Mouse (Mus musculus) hindbrain, embryonic 16.5 days (tissue): ENCODE measurements around the gene Gfod1. TPM values are rescaled to one million over a fixed set of nuclear protein-coding genes. Genes with fewer than 3 reads are reported as not detected.

ENCODE experiments used
- ATAC-seq: fragments of 200-750 bp; cut with Nextera tagmentation; 2 replicates; pipeline ENCODE4 v1.8.0; 2017; ENCODE audit warnings: moderate TSS enrichment, moderate library complexity
- H3K27ac ChIP-seq: fragments of 300-500 bp; sonication (generic); 2 replicates; pipeline ENCODE4 v1.5.1; 2014; ENCODE audit warnings: low read depth, mild to moderate bottlenecking, control low read depth, low read length, moderate library complexity
- H3K27me3 ChIP-seq: fragments of 300-500 bp; sonication (generic); replicated peaks from 2 replicates; pipeline ENCODE4 v1.6.1; 2014; ENCODE audit warnings: low read length; ENCODE audit not compliant: control insufficient read depth, insufficient read depth
- H3K36me3 ChIP-seq: fragments of 300-500 bp; sonication (generic); 2 replicates; pipeline ENCODE4 v1.6.1; 2014; ENCODE audit warnings: mild to moderate bottlenecking, low read length, moderate library complexity, mixed read lengths; ENCODE audit not compliant: control insufficient read depth, insufficient read depth
- H3K4me1 ChIP-seq: fragments of 300-500 bp; sonication (generic); 2 replicates; pipeline ENCODE4 v1.6.1; 2014; ENCODE audit warnings: low read depth, low read length; ENCODE audit not compliant: control insufficient read depth, insufficient read depth
- H3K4me2 ChIP-seq: fragments of 300-500 bp; sonication (generic); 2 replicates; pipeline ENCODE4 v1.6.1; 2014; ENCODE audit warnings: mild to moderate bottlenecking, low read length, control low read depth, moderate library complexity
- H3K4me3 ChIP-seq: fragments of 300-500 bp; sonication (generic); 2 replicates; pipeline ENCODE4 v1.5.1; 2014; ENCODE audit warnings: mild to moderate bottlenecking, low read length, control low read depth, moderate library complexity
- H3K9ac ChIP-seq: fragments of 300-500 bp; sonication (generic); 2 replicates; pipeline ENCODE4 v1.6.1; 2014; ENCODE audit warnings: low read depth, mild to moderate bottlenecking, control low read depth, low read length, moderate library complexity
- H3K9me3 ChIP-seq: fragments of 300-500 bp; sonication (generic); 2 replicates; pipeline ENCODE4 v1.6.1; 2014; ENCODE audit warnings: mild to moderate bottlenecking, low read length, moderate library complexity; ENCODE audit not compliant: control insufficient read depth
- WGBS: fragments of 180-500 bp; shearing (Covaris S2); extraction: QIAGEN DNeasy Blood & Tissue Kit; methylation state at CpG from one replicate; pipeline ENCODE4 v1.1.7; 2014; 5-methylcytosine and 5-hydroxymethylcytosine counted together
- polyA plus RNA-seq: library from polyadenylated mRNA; unstranded; fragments of >200 nt; fragmentation: Nextera tagmentation; extraction: Ambion mirVana; gene quantifications from 2 replicates; pipeline ENCODE4 v1.2.1, GENCODE M21; 2015

Gfod1 gene
- polyA plus RNA-seq, 1 experiment from 2014 or later: 2.4 TPM

GRCm38 (mm10) chr13:43246876-43247275 is 57.1 kb downstream of the Gfod1 start:
- no peaks in the 10 kb centered on the region; the same call in 1 of the 2 replicates for H3K4me1 ChIP-seq
- H3K4me3 ChIP-seq: no peak overlapping the region
- no peak overlapping the region for H3K27ac ChIP-seq
- no peaks in the 10 kb centered on the region; the same call in 1 of the 2 replicates for H3K36me3 ChIP-seq
- 98% methylated on average over 4 of the region's 4 CpGs for WGBS
- H3K9ac ChIP-seq: no peak overlapping the region
- ATAC-seq: no peak
- H3K27me3 ChIP-seq: no peaks in the 10 kb centered on the region
- no peak overlapping the region for H3K4me2 ChIP-seq
- H3K9me3 ChIP-seq: no peaks in the 10 kb centered on the region

- WGBS: 72% methylated on average over 7 of the region's 7 CpGs
- Histone ChIP-seq H3K36me3 (no peaks in the 10 kb centered on the region; the same call in 1 of the 2 replicates), H3K9ac (no peak overlapping the region), H3K4me2 (no peak overlapping the region), H3K27me3 (no peaks in the 10 kb centered on the region), H3K9me3 (no peaks in the 10 kb centered on the region), H3K4me1 (peaks cover 7% of the 10 kb centered on the region), H3K27ac (no peak overlapping the region), H3K4me3 (no peak overlapping the region)
- no peak for ATAC-seq
These were observed 60.2 kb downstream of the Gfod1 start for GRCm38 (mm10) chr13:43243793-43244192.

DNA sequence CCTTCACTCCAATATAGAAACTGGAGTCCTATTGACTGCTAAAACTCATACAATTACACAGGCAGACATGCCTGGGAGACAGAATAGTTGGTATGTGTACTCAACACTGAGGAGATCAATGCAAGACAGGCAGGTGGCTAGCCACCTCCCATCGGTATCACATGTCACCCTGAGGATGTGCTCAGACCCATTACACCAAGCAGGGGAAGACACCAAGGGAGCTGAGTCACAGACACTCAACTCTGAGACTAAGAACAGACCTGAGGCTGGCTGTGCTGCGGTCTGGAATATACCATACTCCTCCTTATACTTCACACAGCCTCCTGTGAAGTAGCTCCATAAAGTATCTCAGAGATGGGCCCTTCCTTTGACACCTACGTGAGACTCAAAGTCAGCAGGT is 60.7 kb downstream of the Gfod1 start:
- no peaks in the 10 kb centered on the region for H3K9me3 ChIP-seq
- H3K27ac ChIP-seq: no peak overlapping the region
- H3K27me3 ChIP-seq: no peaks in the 10 kb centered on the region
- H3K36me3 ChIP-seq: no peaks in the 10 kb centered on the region; the same call in 1 of the 2 replicates
- peaks cover 7% of the 10 kb centered on the region for H3K4me1 ChIP-seq
- 96% methylated on average over 3 of the region's 3 CpGs for WGBS
- H3K4me3 ChIP-seq: no peak overlapping the region
- H3K9ac ChIP-seq: no peak overlapping the region
- H3K4me2 ChIP-seq: no peak overlapping the region
- ATAC-seq: no peak

DNA sequence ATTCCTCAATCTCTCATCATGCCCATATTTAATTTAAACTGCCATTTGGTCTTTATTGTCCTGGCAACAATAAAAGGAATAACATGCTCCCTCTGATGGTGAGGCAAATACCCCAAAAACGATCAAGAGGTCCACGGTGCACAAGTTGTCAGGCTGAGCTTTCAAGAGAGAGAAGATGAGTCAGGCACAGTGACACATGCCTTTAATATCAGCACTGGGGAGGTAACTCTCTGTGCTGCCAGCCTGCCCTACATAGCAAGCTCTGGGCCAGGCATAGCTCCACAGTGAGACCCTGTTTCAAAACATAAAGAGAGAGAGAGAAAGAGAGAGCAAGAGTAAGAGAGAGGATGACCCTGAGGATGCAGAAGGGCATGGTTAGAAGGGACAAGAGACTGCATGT is 62.2 kb downstream of the Gfod1 start:
- no peaks in the 10 kb centered on the region for H3K27me3 ChIP-seq
- no peak overlapping the region for H3K4me3 ChIP-seq
- H3K9ac ChIP-seq: no peak overlapping the region
- H3K27ac ChIP-seq: 0 out of 2 replicates have a peak overlapping the region, but pooled peaks have one; percentile 26
- H3K36me3 ChIP-seq: no peaks in the 10 kb centered on the region; the same call in 1 of the 2 replicates
- no peak for ATAC-seq
- 63% methylated on average over 2 of the region's 2 CpGs for WGBS
- no peaks in the 10 kb centered on the region for H3K9me3 ChIP-seq
- no peak overlapping the region for H3K4me2 ChIP-seq
- H3K4me1 ChIP-seq: peaks cover 7% of the 10 kb centered on the region

DNA sequence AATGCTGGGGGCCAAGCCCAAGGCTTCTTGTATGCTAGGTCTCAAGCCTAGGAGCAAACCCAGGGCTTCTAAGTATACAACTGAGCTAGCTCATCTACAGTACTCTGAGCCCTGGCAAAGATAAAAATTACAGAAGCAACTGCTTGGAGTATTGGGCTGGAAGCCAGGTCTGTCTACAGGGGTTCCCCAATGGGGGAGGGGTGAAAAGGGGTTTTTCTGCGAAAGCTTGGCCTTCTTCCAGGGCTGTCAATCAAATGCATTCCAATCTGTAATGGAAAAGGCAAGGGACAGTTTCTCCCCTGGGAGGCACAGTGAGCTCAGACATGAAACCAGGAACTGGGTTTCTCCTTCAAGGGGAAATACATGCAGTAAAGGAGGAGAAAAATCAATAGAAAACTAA is 62.9 kb downstream of the Gfod1 start:
- H3K4me2 ChIP-seq: no peak overlapping the region
- ATAC-seq: 0 out of 2 replicates have a peak, but pooled peaks have one; percentile 12
- H3K4me1 ChIP-seq: peaks cover 7% of the 10 kb centered on the region
- peak overlapping the region; percentile 40 for H3K27ac ChIP-seq
- H3K9me3 ChIP-seq: no peaks in the 10 kb centered on the region
- no peaks in the 10 kb centered on the region for H3K27me3 ChIP-seq
- H3K4me3 ChIP-seq: no peak overlapping the region
- 4% methylated on average over 1 of the region's 1 CpGs for WGBS
- no peak overlapping the region for H3K9ac ChIP-seq
- H3K36me3 ChIP-seq: no peaks in the 10 kb centered on the region; the same call in 1 of the 2 replicates

- Histone ChIP-seq H3K4me3 (no peak overlapping the region), H3K9ac (no peak overlapping the region), H3K4me1 (peaks cover 11% of the 10 kb centered on the region), H3K9me3 (no peaks in the 10 kb centered on the region), H3K27me3 (no peaks in the 10 kb centered on the region), H3K4me2 (no peak overlapping the region), H3K27ac (no peak overlapping the region), H3K36me3 (no peaks in the 10 kb centered on the region; the same call in 1 of the 2 replicates)
- 78% methylated on average over 11 of the region's 11 CpGs for WGBS
- ATAC-seq: no peak
These were observed 64.2 kb downstream of the Gfod1 start for GRCm38 (mm10) chr13:43239790-43240216.

DNA sequence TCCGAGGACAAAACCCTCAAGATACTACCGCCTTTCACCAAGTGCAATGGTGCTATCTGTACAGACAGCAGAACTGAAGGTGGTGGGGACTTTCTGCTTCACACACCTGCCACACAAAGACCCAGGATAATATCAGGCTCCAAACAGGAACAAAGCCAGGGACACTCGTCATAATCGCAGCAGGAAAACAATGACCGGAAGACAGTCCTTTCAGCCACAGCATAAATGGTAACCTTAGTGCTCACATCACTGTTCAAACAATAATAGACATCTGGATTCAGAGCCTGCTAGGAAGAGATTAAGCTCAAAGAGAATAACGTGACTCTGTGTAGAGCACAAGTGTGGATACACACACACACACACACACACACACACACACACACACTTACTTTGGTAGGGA is 67.3 kb downstream of the Gfod1 start:
- no peaks in the 10 kb centered on the region for H3K9me3 ChIP-seq
- no peaks in the 10 kb centered on the region for H3K36me3 ChIP-seq
- no peaks in the 10 kb centered on the region for H3K27me3 ChIP-seq
- no peak overlapping the region for H3K27ac ChIP-seq
- no peak for ATAC-seq
- peaks cover 16% of the 10 kb centered on the region for H3K4me1 ChIP-seq
- WGBS: 61% methylated on average over 6 of the region's 6 CpGs
- H3K4me3 ChIP-seq: no peak overlapping the region
- H3K9ac ChIP-seq: no peak overlapping the region
- H3K4me2 ChIP-seq: no peak overlapping the region

DNA sequence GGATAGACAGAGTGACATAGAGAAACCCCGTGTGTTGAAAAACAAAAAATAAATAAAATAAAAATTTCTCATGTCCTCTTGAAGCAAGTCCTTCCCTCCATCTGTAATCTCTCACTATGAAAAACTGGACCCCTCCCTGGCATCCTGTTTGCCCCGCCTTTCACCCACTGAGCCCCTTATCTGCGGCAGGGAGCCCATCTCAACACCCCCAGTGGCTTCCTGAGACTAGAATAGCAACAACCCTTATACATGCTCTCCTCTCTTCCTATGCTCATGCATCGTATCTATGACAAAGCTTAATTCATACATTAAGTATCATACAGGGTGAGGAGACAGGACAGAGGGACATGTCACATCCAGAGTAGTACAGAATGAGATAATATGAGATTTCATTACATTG is 68.0 kb downstream of the Gfod1 start:
- H3K9me3 ChIP-seq: no peaks in the 10 kb centered on the region
- 73% methylated on average over 4 of the region's 4 CpGs for WGBS
- no peak for ATAC-seq
- H3K27ac ChIP-seq: no peak overlapping the region
- no peaks in the 10 kb centered on the region for H3K36me3 ChIP-seq
- H3K4me1 ChIP-seq: peaks cover 14% of the 10 kb centered on the region
- no peak overlapping the region for H3K9ac ChIP-seq
- no peak overlapping the region for H3K4me2 ChIP-seq
- no peak overlapping the region for H3K4me3 ChIP-seq
- no peaks in the 10 kb centered on the region for H3K27me3 ChIP-seq

- Histone ChIP-seq H3K4me1 (peaks cover 12% of the 10 kb centered on the region), H3K27ac (no peak overlapping the region)
- ATAC-seq: no peak
These were observed 68.4 kb downstream of the Gfod1 start for GRCm38 (mm10) chr13:43235586-43235910.

More at GRCm38 (mm10) chr13:43235586-43235910, 68.4 kb downstream of the Gfod1 start:
- H3K36me3 ChIP-seq: no peaks in the 10 kb centered on the region
- H3K9ac ChIP-seq: no peak overlapping the region
- H3K4me2 ChIP-seq: no peak overlapping the region
- H3K27me3 ChIP-seq: no peaks in the 10 kb centered on the region
- 77% methylated on average over 3 of the region's 3 CpGs for WGBS
- H3K4me3 ChIP-seq: no peak overlapping the region
- H3K9me3 ChIP-seq: no peaks in the 10 kb centered on the region
